Mouse (Mus musculus): ENCODE measurements around the gene Prss12.

DNA sequence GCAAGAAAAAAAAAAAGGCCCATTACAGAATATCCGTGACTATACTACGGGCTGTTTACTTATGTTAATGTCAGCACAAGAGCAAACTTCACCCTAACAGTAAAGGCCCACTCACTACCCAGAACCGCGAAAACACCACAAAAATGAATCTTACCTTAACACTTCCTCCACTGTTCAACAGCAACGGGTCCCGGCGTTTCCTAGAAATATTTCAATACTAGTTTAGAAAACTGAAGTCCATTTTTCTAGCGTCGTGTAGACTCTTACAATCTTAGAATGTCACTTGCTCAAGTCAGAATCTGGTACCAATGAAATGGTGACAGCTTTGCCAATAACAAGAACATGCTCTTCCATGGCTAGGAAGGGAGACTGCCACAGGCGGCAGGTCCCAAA lies 60.9 kb downstream of the Prss12 start:
- TF ChIP-seq EP300 (IDR thresholded peaks at IDR 0.05; ENCODE audit: insufficient read depth, low read depth, low read length) (no peak), POLR2A (IDR thresholded peaks at IDR 0.05; ENCODE audit: insufficient read depth, low read length) (no peak)
